Mouse (Mus musculus) limb, embryonic 12.5 days (tissue): ENCODE data around the gene Klf11. TPM values are rescaled to one million over a fixed set of nuclear protein-coding genes. Genes with fewer than 3 reads are reported as not detected.

Source experiments
- ATAC-seq: fragments of 200-750 bp; cut with Nextera tagmentation; 2 replicates; pipeline ENCODE4 v1.8.0; 2017; ENCODE audit warnings: low read depth, moderate TSS enrichment; ENCODE audit not compliant: insufficient number of reproducible peaks, insufficient read depth, low FRiP score, low TSS enrichment
- H3K27ac ChIP-seq: fragments of 300-500 bp; sonication (generic); 2 replicates; pipeline ENCODE4 v1.5.1; 2016; ENCODE audit warnings: mild to moderate bottlenecking, moderate library complexity
- H3K27me3 ChIP-seq: fragments of 300-500 bp; sonication (generic); 2 replicates; pipeline ENCODE4 v1.6.1; 2016; ENCODE audit warnings: mild to moderate bottlenecking, moderate library complexity
- H3K36me3 ChIP-seq: fragments of 300-500 bp; sonication (generic); 2 replicates; pipeline ENCODE4 v1.6.1; 2016; ENCODE audit warnings: mild to moderate bottlenecking, moderate library complexity
- H3K4me1 ChIP-seq: fragments of 300-500 bp; sonication (generic); replicated peaks from 2 replicates; pipeline ENCODE4 v1.6.1; 2016
- H3K4me2 ChIP-seq: fragments of 300-500 bp; sonication (generic); 2 replicates; pipeline ENCODE4 v1.6.1; 2016; ENCODE audit warnings: mild to moderate bottlenecking, moderate library complexity
- H3K4me3 ChIP-seq: fragments of 300-500 bp; sonication (generic); replicated peaks from 2 replicates; pipeline ENCODE4 v1.5.1; 2016; ENCODE audit warnings: mild to moderate bottlenecking
- H3K9ac ChIP-seq: fragments of 300-500 bp; sonication (generic); replicated peaks from 2 replicates; pipeline ENCODE4 v1.6.1; 2016; ENCODE audit warnings: mild to moderate bottlenecking, moderate library complexity
- H3K9me3 ChIP-seq: fragments of 300-500 bp; sonication (generic); 2 replicates; pipeline ENCODE4 v1.6.1; 2016; ENCODE audit warnings: mild to moderate bottlenecking, moderate library complexity
- WGBS: fragments of 180-500 bp; shearing (Covaris S2); methylation state at CpG from one replicate; pipeline ENCODE4 v1.1.7; 2016; 5-methylcytosine and 5-hydroxymethylcytosine counted together
- polyA plus RNA-seq: library from polyadenylated mRNA; unstranded; fragments of >200 nt; fragmentation: Nextera tagmentation; extraction: Ambion mirVana; gene quantifications from 2 replicates; pipeline ENCODE4 v1.2.1, GENCODE M21; 2016

The Klf11 gene
- polyA plus RNA-seq, 1 experiment from 2014 or later = 12.0 TPM

GRCm38 (mm10) chr12:24706764-24707479 lies 55.8 kb downstream of the Klf11 start:
- no peaks in the 10 kb centered on the region for H3K27me3 ChIP-seq
- peaks cover 42% of the 10 kb centered on the region for H3K4me1 ChIP-seq
- peak overlapping the region; percentile 89 for H3K9ac ChIP-seq
- under 1% methylated on average over 27 of the region's 27 CpGs for WGBS
- peak overlapping the region; percentile 68 for H3K4me2 ChIP-seq
- H3K27ac ChIP-seq = no peak overlapping the region
- H3K36me3 ChIP-seq = peaks cover 17% of the 10 kb centered on the region
- H3K4me3 ChIP-seq = peak overlapping the region; percentile 91
- H3K9me3 ChIP-seq = 0 out of 2 replicates have a peak, but pooled peaks cover 3% of the 10 kb centered on the region
- ATAC-seq = 0 out of 2 replicates have a peak, but pooled peaks have one; percentile 16

- H3K9me3 ChIP-seq = 0 out of 2 replicates have a peak, but pooled peaks cover 1% of the 10 kb centered on the region
- peaks cover 22% of the 10 kb centered on the region for H3K36me3 ChIP-seq
- peak overlapping the region; percentile 89 for H3K9ac ChIP-seq
- peaks cover 47% of the 10 kb centered on the region for H3K4me1 ChIP-seq
- no peak for ATAC-seq
- no peaks in the 10 kb centered on the region for H3K27me3 ChIP-seq
- H3K4me2 ChIP-seq = peak overlapping the region; percentile 68
- no peak overlapping the region for H3K27ac ChIP-seq
- WGBS = 0% methylated on average over 9 of the region's 9 CpGs
- H3K4me3 ChIP-seq = peak overlapping the region; percentile 91
Measured at GRCm38 (mm10) chr12:24707480-24707802, 56.4 kb downstream of the Klf11 start.

- no peaks in the 10 kb centered on the region for H3K9me3 ChIP-seq
- no peaks in the 10 kb centered on the region for H3K27me3 ChIP-seq
- ATAC-seq = peak; percentile 79
- H3K27ac ChIP-seq = peak within 1 kb of the TSS; percentile 92
- H3K4me2 ChIP-seq = peak within 1 kb of the TSS; percentile 68
- peaks cover 51% of the 10 kb centered on the region for H3K4me1 ChIP-seq
- peaks cover 29% of the 10 kb centered on the region for H3K36me3 ChIP-seq
- WGBS = under 1% methylated on average over 83 of the region's 83 CpGs
- peak within 1 kb of the TSS; percentile 89 for H3K9ac ChIP-seq
- peak within 1 kb of the TSS; percentile 91 for H3K4me3 ChIP-seq
Measured at GRCm38 (mm10) chr12:24707954-24708823, 57.1 kb downstream of the Klf11 start, which contains the start of gene Rrm2. Rrm2 (plus strand) TSS chr12:24708241.

GRCm38 (mm10) chr12:24708824-24709218 lies 57.7 kb downstream of the Klf11 start:
- Histone ChIP-seq H3K9ac (peak overlapping the region; percentile 89), H3K4me1 (peaks cover 51% of the 10 kb centered on the region), H3K9me3 (no peaks in the 10 kb centered on the region), H3K36me3 (peaks cover 34% of the 10 kb centered on the region), H3K4me3 (peak overlapping the region; percentile 91), H3K27me3 (no peaks in the 10 kb centered on the region), H3K4me2 (peak overlapping the region; percentile 68), H3K27ac (peak overlapping the region; percentile 92)
- 1% methylated on average over 17 of the region's 17 CpGs for WGBS
- no peak for ATAC-seq

GRCm38 (mm10) chr12:24709409-24709808 lies 58.3 kb downstream of the Klf11 start:
- 15% methylated on average over 6 of the region's 6 CpGs for WGBS
- Histone ChIP-seq H3K9me3 (no peaks in the 10 kb centered on the region), H3K4me2 (peak overlapping the region; percentile 68), H3K4me1 (peaks cover 51% of the 10 kb centered on the region), H3K36me3 (peaks cover 38% of the 10 kb centered on the region), H3K4me3 (peak overlapping the region; percentile 91), H3K27ac (peak overlapping the region; percentile 92), H3K9ac (peak overlapping the region; percentile 89), H3K27me3 (no peaks in the 10 kb centered on the region)
- no peak for ATAC-seq

GRCm38 (mm10) chr12:24709831-24710508 lies 58.9 kb downstream of the Klf11 start:
- Histone ChIP-seq H3K9me3 (no peaks in the 10 kb centered on the region), H3K27ac (peak overlapping the region; percentile 92; the same call in 1 of the 2 replicates), H3K4me1 (peaks cover 51% of the 10 kb centered on the region), H3K4me2 (peak overlapping the region; percentile 68), H3K36me3 (peaks cover 43% of the 10 kb centered on the region), H3K9ac (peak overlapping the region; percentile 89; the same call in 1 of the 2 replicates), H3K4me3 (peak overlapping the region; percentile 91), H3K27me3 (no peaks in the 10 kb centered on the region)
- ATAC-seq = no peak
- WGBS = 29% methylated on average over 5 of the region's 5 CpGs

- Histone ChIP-seq H3K4me3 (peak overlapping the region; percentile 91; the same call in 1 of the 2 replicates), H3K4me1 (peaks cover 51% of the 10 kb centered on the region), H3K4me2 (peak overlapping the region; percentile 68), H3K9me3 (no peaks in the 10 kb centered on the region), H3K27ac (0 out of 2 replicates have a peak overlapping the region, but pooled peaks have one; percentile 32), H3K36me3 (peaks cover 43% of the 10 kb centered on the region), H3K27me3 (no peaks in the 10 kb centered on the region), H3K9ac (no peak overlapping the region)
- 62% methylated on average over 5 of the region's 5 CpGs for WGBS
- ATAC-seq = no peak
Measured at GRCm38 (mm10) chr12:24710672-24711071, 59.6 kb downstream of the Klf11 start.

Other genes with a start within 250 kb of the Klf11 start
- gene Taf1b, start 152.9 kb upstream of the Klf11 start, polyA plus RNA-seq = 31.9 and 32.0 TPM in 2 replicates
- 2.0 and 3.0 TPM in 2 replicates for gene Grhl1, start 79.0 kb upstream of the Klf11 start, polyA plus RNA-seq
- gene Cys1, start 30.5 kb downstream of the Klf11 start, polyA plus RNA-seq = 1.3 and 2.6 TPM in 2 replicates
- gene Rrm2, start 57.0 kb downstream of the Klf11 start, polyA plus RNA-seq = 367 and 394 TPM in 2 replicates
- gene Mboat2, start 179.6 kb downstream of the Klf11 start, polyA plus RNA-seq = 56.3 and 59.1 TPM in 2 replicates